ENCODE assay signal across 15 mouse cellular contexts in genomic region chr7:80642976-80643666, GRCm38 (mm10). TPM values are rescaled to one million over a fixed set of nuclear protein-coding genes. Genes with fewer than 3 reads are reported as not detected.
A peak's percentile ranks its signal among the peaks of the same experiment; 100 is the strongest.
DNase-seq lines count a peak whose midpoint lies in the region; ATAC-seq and TF ChIP-seq lines count a peak whose summit lies in the region.
"Had no signal": no experiment of that assay in that cellular context is flagged by ENCODE, and none has a peak within 500 bp of the region (broad histone marks: within the 10 kb centered on the region; RNA-seq: fewer than 3 reads in every experiment).

No protein-coding gene starts in this region.

- H3K27me3 ChIP-seq in forebrain, embryonic 16.5 days (replicated peaks; ENCODE audit: control insufficient read depth, insufficient read depth, low read length), result no peaks in the 10 kb centered on the region
- no peaks in the 10 kb centered on the region for H3K27me3 ChIP-seq in forebrain, embryonic 14.5 days (replicated peaks; ENCODE audit: control insufficient read depth, insufficient read depth, low read length)
- H3K27me3 ChIP-seq in stomach, embryonic 14.5 days (ENCODE audit: control insufficient read depth, insufficient read depth, low read length), result no peaks in the 10 kb centered on the region
- no peaks in the 10 kb centered on the region for H3K27me3 ChIP-seq in stomach, postnatal 0 days (ENCODE audit: control insufficient read depth, insufficient read depth, low read length)
- H3K27me3 ChIP-seq in limb, embryonic 10.5 days (ENCODE audit: low read depth, poor library complexity, severe bottlenecking), result no peaks in the 10 kb centered on the region
- no peaks in the 10 kb centered on the region for H3K27me3 ChIP-seq in midbrain, embryonic 14.5 days (ENCODE audit: control insufficient read depth, insufficient read depth, low read length)
- H3K27me3 ChIP-seq: forebrain, embryonic 12.5 days; limb, embryonic 12.5 days; midbrain, embryonic 12.5 days had no signal

- no peaks in the 10 kb centered on the region for H3K9me3 ChIP-seq in forebrain, embryonic 16.5 days (ENCODE audit: control insufficient read depth, low read length)
- H3K9me3 ChIP-seq in forebrain, embryonic 14.5 days (replicated peaks; ENCODE audit: control insufficient read depth, low read length), result no peaks in the 10 kb centered on the region
- no peaks in the 10 kb centered on the region for H3K9me3 ChIP-seq in stomach, embryonic 14.5 days (ENCODE audit: control insufficient read depth, low read depth, low read length)
- H3K9me3 ChIP-seq in stomach, postnatal 0 days (ENCODE audit: control insufficient read depth, low read length), result no peaks in the 10 kb centered on the region
- no peaks in the 10 kb centered on the region for H3K9me3 ChIP-seq in limb, embryonic 10.5 days (replicated peaks)
- no peaks in the 10 kb centered on the region for H3K9me3 ChIP-seq in midbrain, embryonic 14.5 days (ENCODE audit: control insufficient read depth, low read length)
- H3K9me3 ChIP-seq: forebrain, embryonic 12.5 days; limb, embryonic 12.5 days; midbrain, embryonic 12.5 days had no signal

- TF ChIP-seq EP300 in stomach, postnatal 0 days (optimal IDR thresholded peaks at IDR 0.05), result no peak

- H3K4me1 ChIP-seq in forebrain, embryonic 16.5 days (replicated peaks; ENCODE audit: control insufficient read depth, insufficient read depth, low read length), result peaks cover 22% of the 10 kb centered on the region
- peaks cover 6% of the 10 kb centered on the region; the same call in 1 of the 2 replicates for H3K4me1 ChIP-seq in forebrain, embryonic 14.5 days (ENCODE audit: control insufficient read depth, insufficient read depth, low read length)
- peaks cover 40% of the 10 kb centered on the region for H3K4me1 ChIP-seq in stomach, embryonic 14.5 days (ENCODE audit: control insufficient read depth, insufficient read depth, low read length)
- H3K4me1 ChIP-seq in stomach, postnatal 0 days (replicated peaks; ENCODE audit: control insufficient read depth, insufficient read depth), result peaks cover 3% of the 10 kb centered on the region; the same call in 1 of the 2 replicates
- H3K4me1 ChIP-seq in limb, embryonic 10.5 days, result peaks cover 17% of the 10 kb centered on the region
- H3K4me1 ChIP-seq in midbrain, embryonic 14.5 days (ENCODE audit: control insufficient read depth, insufficient read depth, low read length), result peaks cover 10% of the 10 kb centered on the region; the same call in 1 of the 2 replicates

- no peak for DNase-seq in forebrain, embryonic 14.5 days (ENCODE audit: low spot score)
- DNase-seq in stomach, postnatal 0 days (ENCODE audit: low spot score), result no peak
- DNase-seq in limb, embryonic 10.5 days (ENCODE audit: low spot score), result no peak
- DNase-seq in thymus, postnatal 4 days, result peak; percentile 65
- no peak for DNase-seq in midbrain, embryonic 14.5 days
- no peak for DNase-seq in retina, postnatal 1 day
- DNase-seq: cerebellum, adult 11-12 months; embryo, embryonic 11 days; lung, embryonic 14.5 days; right cerebral cortex, postnatal 14 days had no signal

- H3K36me3 ChIP-seq in forebrain, embryonic 16.5 days (ENCODE audit: control insufficient read depth, insufficient read depth), result no peaks in the 10 kb centered on the region
- no peaks in the 10 kb centered on the region for H3K36me3 ChIP-seq in forebrain, embryonic 14.5 days (ENCODE audit: control insufficient read depth, insufficient read depth, low read length)
- peaks cover 2% of the 10 kb centered on the region; the same call in 1 of the 2 replicates for H3K36me3 ChIP-seq in stomach, embryonic 14.5 days (ENCODE audit: control insufficient read depth, insufficient read depth, low read length)
- H3K36me3 ChIP-seq in stomach, postnatal 0 days (ENCODE audit: control insufficient read depth, insufficient read depth, low read length), result no peaks in the 10 kb centered on the region
- H3K36me3 ChIP-seq in limb, embryonic 10.5 days, result no peaks in the 10 kb centered on the region
- H3K36me3 ChIP-seq in midbrain, embryonic 14.5 days (ENCODE audit: control insufficient read depth, insufficient read depth, low read length), result no peaks in the 10 kb centered on the region
- H3K36me3 ChIP-seq: forebrain, embryonic 12.5 days; limb, embryonic 12.5 days; midbrain, embryonic 12.5 days had no signal

- WGBS in forebrain, embryonic 16.5 days, result 71% methylated on average over 8 of the region's 8 CpGs
- WGBS in forebrain, embryonic 14.5 days, result 78% methylated on average over 8 of the region's 8 CpGs
- 72% methylated on average over 8 of the region's 8 CpGs for WGBS in stomach, embryonic 14.5 days
- WGBS in stomach, postnatal 0 days, result 60% methylated on average over 8 of the region's 8 CpGs
- WGBS in limb, embryonic 10.5 days, result 85% methylated on average over 8 of the region's 8 CpGs
- WGBS in midbrain, embryonic 14.5 days, result 70% methylated on average over 8 of the region's 8 CpGs

- no peak overlapping the region for H3K4me3 ChIP-seq in forebrain, embryonic 16.5 days (replicated peaks; ENCODE audit: low read length)
- no peak overlapping the region for H3K4me3 ChIP-seq in forebrain, embryonic 14.5 days (ENCODE audit: low read depth, low read length)
- no peak overlapping the region for H3K4me3 ChIP-seq in stomach, embryonic 14.5 days (ENCODE audit: low read depth, low read length)
- no peak overlapping the region for H3K4me3 ChIP-seq in stomach, postnatal 0 days (ENCODE audit: low read depth, low read length)
- no peak overlapping the region for H3K4me3 ChIP-seq in limb, embryonic 10.5 days
- no peak overlapping the region for H3K4me3 ChIP-seq in midbrain, embryonic 14.5 days (replicated peaks; ENCODE audit: low read depth, low read length)
- H3K4me3 ChIP-seq: forebrain, embryonic 12.5 days; limb, embryonic 12.5 days; midbrain, embryonic 12.5 days had no signal

- 0 out of 2 replicates have a peak, but pooled peaks have one; percentile 39 for ATAC-seq in forebrain, embryonic 16.5 days
- ATAC-seq in forebrain, embryonic 14.5 days, result no peak
- ATAC-seq in stomach, embryonic 14.5 days (ENCODE audit: insufficient number of reproducible peaks, insufficient read depth, low FRiP score, low read depth), result no peak
- ATAC-seq in stomach, postnatal 0 days (ENCODE audit: low FRiP score, low TSS enrichment), result no peak
- ATAC-seq in midbrain, embryonic 14.5 days (ENCODE audit: low FRiP score, low TSS enrichment), result no peak

- H3K4me2 ChIP-seq in forebrain, embryonic 16.5 days (ENCODE audit: low read length), result no peak overlapping the region
- H3K4me2 ChIP-seq in forebrain, embryonic 14.5 days (ENCODE audit: low read length), result no peak overlapping the region
- no peak overlapping the region for H3K4me2 ChIP-seq in stomach, embryonic 14.5 days (replicated peaks; ENCODE audit: low read depth, low read length)
- H3K4me2 ChIP-seq in stomach, postnatal 0 days (replicated peaks; ENCODE audit: low read depth), result no peak overlapping the region
- H3K4me2 ChIP-seq in midbrain, embryonic 14.5 days (ENCODE audit: low read length), result no peak overlapping the region
- H3K4me2 ChIP-seq: forebrain, embryonic 12.5 days; limb, embryonic 12.5 days; lung, embryonic 14.5 days; midbrain, embryonic 12.5 days had no signal

- H3K27ac ChIP-seq in forebrain, embryonic 16.5 days (ENCODE audit: low read length), result no peak overlapping the region
- H3K27ac ChIP-seq in forebrain, embryonic 14.5 days (ENCODE audit: low read depth, low read length), result no peak overlapping the region
- H3K27ac ChIP-seq in stomach, embryonic 14.5 days (ENCODE audit: low read length), result no peak overlapping the region
- H3K27ac ChIP-seq in stomach, postnatal 0 days (replicated peaks), result no peak overlapping the region
- 0 out of 2 replicates have a peak overlapping the region, but pooled peaks have one; percentile 19 for H3K27ac ChIP-seq in limb, embryonic 10.5 days
- H3K27ac ChIP-seq in midbrain, embryonic 14.5 days (replicated peaks; ENCODE audit: low read depth, low read length), result no peak overlapping the region
- H3K27ac ChIP-seq: forebrain, embryonic 12.5 days; limb, embryonic 12.5 days; midbrain, embryonic 12.5 days had no signal

- TF ChIP-seq CTCF in stomach, postnatal 0 days (IDR thresholded peaks at IDR 0.05; ENCODE audit: low read depth), result no peak

- H3K9ac ChIP-seq in forebrain, embryonic 16.5 days (replicated peaks; ENCODE audit: low read depth, low read length), result no peak overlapping the region
- no peak overlapping the region for H3K9ac ChIP-seq in forebrain, embryonic 14.5 days (ENCODE audit: low read length)
- H3K9ac ChIP-seq in stomach, embryonic 14.5 days (replicated peaks; ENCODE audit: low read depth, low read length), result 0 out of 2 replicates have a peak overlapping the region, but pooled peaks have one; percentile 10
- no peak overlapping the region for H3K9ac ChIP-seq in stomach, postnatal 0 days (ENCODE audit: low read length)
- no peak overlapping the region for H3K9ac ChIP-seq in midbrain, embryonic 14.5 days (replicated peaks; ENCODE audit: low read length)
- H3K9ac ChIP-seq: forebrain, embryonic 12.5 days; limb, embryonic 12.5 days; lung, embryonic 14.5 days; midbrain, embryonic 12.5 days had no signal

RNA-seq across cellular contexts. Expression of gene Crtc3, which starts 45.6 kb away (rescaled TPM):
- 18.2 and 20.1 TPM in 2 replicates for polyA plus RNA-seq in forebrain, embryonic 16.5 days (2015; fragmentation: Nextera tagmentation; extraction: Ambion mirVana)
- polyA plus RNA-seq in forebrain, embryonic 14.5 days (2014; fragmentation: Nextera tagmentation; extraction: Ambion mirVana), result 7.9 and 10.6 TPM in 2 replicates
- 27.6 and 29.3 TPM in 2 replicates for polyA plus RNA-seq in stomach, embryonic 14.5 days (2014; fragmentation: Nextera tagmentation; extraction: Ambion mirVana)
- 8.8 and 10.1 TPM in 2 replicates for polyA plus RNA-seq in stomach, postnatal 0 days (2015; fragmentation: Nextera tagmentation; extraction: Ambion mirVana)
- polyA plus RNA-seq in limb, embryonic 10.5 days (2016; fragmentation: Nextera tagmentation; extraction: Ambion mirVana), result 13.4 and 16.0 TPM in 2 replicates
- polyA plus RNA-seq in midbrain, embryonic 14.5 days (2014; fragmentation: Nextera tagmentation; extraction: Ambion mirVana), result 11.7 and 14.0 TPM in 2 replicates
